Mouse (Mus musculus) forebrain, embryonic 15.5 days (tissue): ENCODE results near the gene 2610002M06Rik. TPM values are rescaled to one million over a fixed set of nuclear protein-coding genes. Genes with fewer than 3 reads are reported as not detected.

Experiments used
- polyA plus RNA-seq: library from polyadenylated mRNA; unstranded; fragments of >200 nt; fragmentation: Nextera tagmentation; extraction: Ambion mirVana; gene quantifications from 2 replicates; pipeline ENCODE4 v1.2.1, GENCODE M21; 2015

The 2610002M06Rik gene
- polyA plus RNA-seq, 1 experiment from 2014 or later, result 16.5 TPM

Other genes with a start within 250 kb of the 2610002M06Rik start
- gene Tbx22, start 148.4 kb downstream of the 2610002M06Rik start, polyA plus RNA-seq, result not detected in 2 replicates
- 0.13 TPM in 1 of 2 replicates, not detected in the other for gene Tent5d, start 23.7 kb downstream of the 2610002M06Rik start, polyA plus RNA-seq
- not detected in 2 replicates for gene Gm732, start 132.1 kb upstream of the 2610002M06Rik start, polyA plus RNA-seq